Mouse (Mus musculus): Measurements from ENCODE around the gene Zkscan4. TPM values are rescaled to one million over a fixed set of nuclear protein-coding genes. Genes with fewer than 3 reads are reported as not detected.
"Not testable (repeated sequence)": the region's sequence is repeated elsewhere in the genome, so short reads cannot be mapped to it uniquely, and the experiment has no call there.

Gene Zkscan4
- polyA plus RNA-seq, 1 experiment from 2014 or later, result 2.4 TPM

DNA sequence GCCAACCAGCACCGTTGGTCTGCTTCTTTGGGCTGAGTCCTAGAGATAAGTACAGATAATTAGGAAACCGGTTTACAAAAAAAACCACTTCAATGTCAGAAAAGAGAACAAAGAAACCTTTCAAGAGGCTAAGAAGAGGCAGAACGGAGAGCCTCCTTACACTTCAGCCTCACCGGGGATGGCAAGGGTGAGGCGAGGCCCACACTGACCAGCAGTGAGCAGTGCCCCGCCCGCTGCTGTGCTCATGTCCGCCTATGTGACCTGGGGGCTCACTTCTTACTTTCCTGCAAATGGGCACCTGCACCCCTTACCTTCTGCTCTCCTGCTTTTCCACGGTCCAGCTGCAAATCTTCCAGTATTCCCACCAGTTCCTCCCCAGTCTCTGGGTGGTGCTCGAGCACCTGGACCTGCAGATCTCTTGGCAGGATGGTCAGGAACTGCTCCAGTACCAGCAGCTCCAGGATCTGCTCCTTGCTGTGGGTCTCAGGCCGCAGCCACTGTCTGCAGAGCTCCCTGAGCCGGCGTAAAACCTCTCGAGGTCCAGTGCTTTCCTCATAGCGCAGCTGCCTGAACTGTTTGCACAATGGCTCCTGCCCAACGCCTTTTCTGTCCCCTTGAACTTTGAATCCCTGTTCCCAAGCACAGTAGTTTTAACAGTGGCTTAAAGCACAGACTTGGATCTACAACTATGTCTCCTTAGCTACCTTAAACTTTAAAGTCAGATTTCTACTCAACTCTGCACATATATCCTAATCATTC, 30.7 kb upstream of the Zkscan4 start:
- Histone ChIP-seq H3K9me3 (ENCODE audit: control insufficient read depth, low read length) (no peaks in the 10 kb centered on the region), H3K4me2 (replicated peaks; ENCODE audit: low read depth) (no peak overlapping the region), H3K27ac (replicated peaks) (no peak overlapping the region), H3K27me3 (ENCODE audit: control insufficient read depth, insufficient read depth, low read length) (no peaks in the 10 kb centered on the region), H3K9ac (ENCODE audit: low read length) (no peak overlapping the region), H3K36me3 (ENCODE audit: control insufficient read depth, insufficient read depth, low read length) (peaks cover 6% of the 10 kb centered on the region), H3K4me1 (replicated peaks; ENCODE audit: control insufficient read depth, insufficient read depth) (no peaks in the 10 kb centered on the region; the same call in 1 of the 2 replicates), H3K4me3 (ENCODE audit: low read depth, low read length) (no peak overlapping the region)
- DNase-seq (ENCODE audit: low spot score) (peak; percentile 55), ATAC-seq (ENCODE audit: low FRiP score, low TSS enrichment) (peak; percentile 41; the same call in 1 of the 2 replicates)
- 67% methylated on average over 16 of the region's 16 CpGs for WGBS
- TF ChIP-seq EP300 (optimal IDR thresholded peaks at IDR 0.05) (no peak), CTCF (IDR thresholded peaks at IDR 0.05; ENCODE audit: low read depth) (no peak)

GRCm38 (mm10) chr13:21453042-21453441, 25.7 kb upstream of the Zkscan4 start:
- no peak for ATAC-seq (ENCODE audit: low FRiP score, low TSS enrichment)
- WGBS, result 2% methylated on average over 13 of the region's 13 CpGs
- H3K4me2 ChIP-seq (replicated peaks; ENCODE audit: low read depth), result peak overlapping the region; percentile 55

GRCm38 (mm10) chr13:21453449-21453848, 25.3 kb upstream of the Zkscan4 start, which contains the start of gene Zscan26:
Gene Zscan26, minus strand, starts transcription at chr13:21453730.
- ATAC-seq (ENCODE audit: low FRiP score, low TSS enrichment), result peak; percentile 93
- under 1% methylated on average over 23 of the region's 23 CpGs for WGBS

More at GRCm38 (mm10) chr13:21453042-21453441, 25.7 kb upstream of the Zkscan4 start:
- no peaks in the 10 kb centered on the region for H3K27me3 ChIP-seq (ENCODE audit: control insufficient read depth, insufficient read depth, low read length)
- no peak for DNase-seq (ENCODE audit: low spot score)
- no peaks in the 10 kb centered on the region; the same call in 1 of the 2 replicates for H3K4me1 ChIP-seq (replicated peaks; ENCODE audit: control insufficient read depth, insufficient read depth)
- H3K9ac ChIP-seq (ENCODE audit: low read length), result peak overlapping the region; percentile 70
- H3K36me3 ChIP-seq (ENCODE audit: control insufficient read depth, insufficient read depth, low read length), result no peaks in the 10 kb centered on the region
- H3K27ac ChIP-seq (replicated peaks), result peak overlapping the region; percentile 87
- no peaks in the 10 kb centered on the region for H3K9me3 ChIP-seq (ENCODE audit: control insufficient read depth, low read length)
- H3K4me3 ChIP-seq (ENCODE audit: low read depth, low read length), result peak overlapping the region; percentile 63
- no peak for TF ChIP-seq CTCF (IDR thresholded peaks at IDR 0.05; ENCODE audit: low read depth)
- no peak for TF ChIP-seq EP300 (optimal IDR thresholded peaks at IDR 0.05)

GRCm38 (mm10) chr13:21454133-21454532, 24.6 kb upstream of the Zkscan4 start:
- Histone ChIP-seq H3K4me2 (replicated peaks; ENCODE audit: low read depth) (no peak overlapping the region), H3K4me1 (replicated peaks; ENCODE audit: control insufficient read depth, insufficient read depth) (no peaks in the 10 kb centered on the region; the same call in 1 of the 2 replicates), H3K9ac (ENCODE audit: low read length) (no peak overlapping the region), H3K4me3 (ENCODE audit: low read depth, low read length) (no peak overlapping the region), H3K27me3 (ENCODE audit: control insufficient read depth, insufficient read depth, low read length) (no peaks in the 10 kb centered on the region), H3K36me3 (ENCODE audit: control insufficient read depth, insufficient read depth, low read length) (no peaks in the 10 kb centered on the region), H3K27ac (replicated peaks) (no peak overlapping the region), H3K9me3 (ENCODE audit: control insufficient read depth, low read length) (no peaks in the 10 kb centered on the region)
- 43% methylated on average over 3 of the region's 3 CpGs for WGBS
- ATAC-seq (ENCODE audit: low FRiP score, low TSS enrichment) (0 out of 2 replicates have a peak, but pooled peaks have one; percentile 44), DNase-seq (ENCODE audit: low spot score) (no peak)
- no peak for TF ChIP-seq CTCF (IDR thresholded peaks at IDR 0.05; ENCODE audit: low read depth)
- TF ChIP-seq EP300 (optimal IDR thresholded peaks at IDR 0.05), result no peak

More at GRCm38 (mm10) chr13:21453449-21453848, 25.3 kb upstream of the Zkscan4 start, which contains the start of gene Zscan26:
- Histone ChIP-seq H3K4me2 (replicated peaks; ENCODE audit: low read depth) (peak within 1 kb of the TSS; percentile 55), H3K4me1 (replicated peaks; ENCODE audit: control insufficient read depth, insufficient read depth) (no peaks in the 10 kb centered on the region; the same call in 1 of the 2 replicates), H3K9ac (ENCODE audit: low read length) (peak within 1 kb of the TSS; percentile 70), H3K9me3 (ENCODE audit: control insufficient read depth, low read length) (no peaks in the 10 kb centered on the region), H3K36me3 (ENCODE audit: control insufficient read depth, insufficient read depth, low read length) (no peaks in the 10 kb centered on the region), H3K27me3 (ENCODE audit: control insufficient read depth, insufficient read depth, low read length) (no peaks in the 10 kb centered on the region), H3K27ac (replicated peaks) (peak within 1 kb of the TSS; percentile 87), H3K4me3 (ENCODE audit: low read depth, low read length) (peak within 1 kb of the TSS; percentile 63)
- TF ChIP-seq EP300 (optimal IDR thresholded peaks at IDR 0.05) (no peak), CTCF (IDR thresholded peaks at IDR 0.05; ENCODE audit: low read depth) (no peak)
- DNase-seq (ENCODE audit: low spot score), result peak; percentile 91

- ATAC-seq (ENCODE audit: low FRiP score, low TSS enrichment) (peak; percentile 64), DNase-seq (ENCODE audit: low spot score) (peak; percentile 68)
- WGBS, result 6% methylated on average over 4 of the region's 4 CpGs
- no peaks in the 10 kb centered on the region for H3K36me3 ChIP-seq (ENCODE audit: control insufficient read depth, insufficient read depth, low read length)
- no peak overlapping the region for H3K4me3 ChIP-seq (ENCODE audit: low read depth, low read length)
- no peaks in the 10 kb centered on the region; the same call in 1 of the 2 replicates for H3K4me1 ChIP-seq (replicated peaks; ENCODE audit: control insufficient read depth, insufficient read depth)
- no peaks in the 10 kb centered on the region for H3K27me3 ChIP-seq (ENCODE audit: control insufficient read depth, insufficient read depth, low read length)
- no peaks in the 10 kb centered on the region for H3K9me3 ChIP-seq (ENCODE audit: control insufficient read depth, low read length)
- no peak overlapping the region for H3K27ac ChIP-seq (replicated peaks)
- TF ChIP-seq CTCF (IDR thresholded peaks at IDR 0.05; ENCODE audit: low read depth), result no peak
- TF ChIP-seq EP300 (optimal IDR thresholded peaks at IDR 0.05), result no peak
- H3K4me2 ChIP-seq (replicated peaks; ENCODE audit: low read depth), result no peak overlapping the region
- H3K9ac ChIP-seq (ENCODE audit: low read length), result no peak overlapping the region
Measured at GRCm38 (mm10) chr13:21456347-21456746, 22.4 kb upstream of the Zkscan4 start.

DNA sequence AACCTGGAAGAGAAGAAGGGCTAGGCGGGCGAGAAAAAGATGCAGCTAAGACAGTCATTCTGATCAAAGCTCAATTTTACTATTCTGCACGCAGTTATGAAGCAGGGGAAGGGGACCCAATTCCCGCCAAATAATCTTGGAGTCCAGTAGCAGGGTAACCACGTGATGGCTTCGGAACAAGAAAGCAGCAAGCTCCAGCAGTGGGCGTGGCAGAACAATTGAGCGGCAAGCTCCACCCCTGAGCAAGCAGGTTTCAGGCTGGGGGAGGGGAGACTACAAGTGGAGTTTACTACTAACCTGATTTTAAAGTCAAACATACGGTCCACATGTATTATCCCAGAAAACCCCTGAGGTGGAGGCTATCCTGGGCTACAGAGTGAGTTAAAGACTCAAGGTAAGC, 16.2 kb upstream of the Zkscan4 start:
- not testable (repeated sequence) for H3K4me2 ChIP-seq (replicated peaks; ENCODE audit: low read depth); H3K27me3 ChIP-seq (ENCODE audit: control insufficient read depth, insufficient read depth, low read length); DNase-seq (ENCODE audit: low spot score); H3K4me3 ChIP-seq (ENCODE audit: low read depth, low read length); H3K9ac ChIP-seq (ENCODE audit: low read length); H3K4me1 ChIP-seq (replicated peaks; ENCODE audit: control insufficient read depth, insufficient read depth); H3K9me3 ChIP-seq (ENCODE audit: control insufficient read depth, low read length); ATAC-seq (ENCODE audit: low FRiP score, low TSS enrichment); H3K36me3 ChIP-seq (ENCODE audit: control insufficient read depth, insufficient read depth, low read length); H3K27ac ChIP-seq (replicated peaks)
- WGBS, result 47% methylated on average over 9 of the region's 9 CpGs

All from stomach, postnatal 0 days (tissue).